Comparison of ENCODE assay signal across 2 mouse cellular contexts in the genomic region with DNA sequence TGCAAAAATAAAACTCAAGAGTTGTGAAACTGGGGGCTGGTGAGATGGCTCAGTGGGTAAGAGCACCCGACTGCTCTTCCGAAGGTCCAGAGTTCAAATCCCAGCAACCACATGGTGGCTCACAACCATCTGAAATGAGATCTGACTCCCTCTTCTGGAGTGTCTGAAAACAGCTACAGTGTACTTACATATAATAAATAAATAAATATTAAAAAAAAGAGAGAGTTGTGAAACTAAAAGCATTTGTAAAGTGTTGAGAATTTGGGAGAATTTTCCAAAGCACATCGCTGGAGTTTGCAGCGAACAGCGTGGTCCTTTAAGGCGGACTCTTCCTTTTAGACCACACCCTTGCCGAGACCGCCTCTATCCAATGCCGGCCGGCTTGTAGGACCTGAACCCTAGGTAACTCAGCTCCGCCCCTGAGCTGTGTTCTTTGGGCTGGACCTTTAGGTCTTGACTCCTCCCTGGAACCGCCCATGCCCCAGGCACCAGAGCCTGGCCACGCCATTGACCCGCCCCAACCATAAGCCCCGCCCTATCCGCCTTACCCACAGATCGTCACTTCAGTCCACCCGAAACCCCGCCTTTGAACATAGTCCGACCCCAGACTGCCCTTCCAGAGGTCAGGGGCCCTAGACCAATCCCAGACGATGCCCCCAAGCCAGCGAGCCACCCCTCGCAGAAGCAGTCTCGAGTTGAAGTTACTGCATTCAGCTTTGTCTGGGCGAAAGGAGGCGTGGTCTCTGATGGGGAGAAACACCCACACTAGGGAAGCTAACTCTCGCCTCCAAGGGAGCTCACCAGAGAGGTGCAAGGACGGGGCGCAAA.
TF ChIP-seq lines count a peak whose summit lies in the region.

No protein-coding gene starts in this region.

TF ChIP-seq in C2C12, 6 proteins besides CTCF, POLR2A, EP300 and RAD21:
- TF ChIP-seq MYOG (IDR thresholded peaks at IDR 0.05; ENCODE audit: control insufficient read depth, extremely low read depth, insufficient read length), result no peak
- TF ChIP-seq USF1 (IDR thresholded peaks at IDR 0.05; ENCODE audit: low read depth), result no peak
- TF ChIP-seq MYOD1 (IDR thresholded peaks at IDR 0.05; ENCODE audit: control insufficient read depth, insufficient read length, low read depth), result no peak
- TF ChIP-seq MAX (IDR thresholded peaks at IDR 0.05), result no peak
- no peak for TF ChIP-seq FOSL1 (IDR thresholded peaks at IDR 0.05; ENCODE audit: insufficient read depth, low read length, poor library complexity, severe bottlenecking)
- TF ChIP-seq CEBPB (IDR thresholded peaks at IDR 0.05; ENCODE audit: low read depth), result no peak
TF ChIP-seq in C2C12: peak in this region for 0.

TF ChIP-seq in myocyte, 11 proteins besides CTCF, POLR2A, EP300 and RAD21:
- TF ChIP-seq POLR2AphosphoS2 (IDR thresholded peaks at IDR 0.05; ENCODE audit: insufficient read length, low read depth) (peak; percentile 22), SRF (IDR thresholded peaks at IDR 0.05; ENCODE audit: control insufficient read depth, insufficient read length, low read depth) (no peak)
